Mouse (Mus musculus) cerebellum, adult 2 months (tissue): ENCODE data around the gene Zcchc13.

ENCODE experiments used
- CTCF ChIP-seq: fragments of 200-500 bp; IDR thresholded peaks from 2 replicates; pipeline ENCODE4 v1.5.1; 2011; ENCODE audit warnings: low read depth, mild to moderate bottlenecking, control low read depth, low read length, moderate library complexity, borderline replicate concordance; ENCODE audit not compliant: insufficient read depth
- POLR2A ChIP-seq: fragments of 200-500 bp; IDR thresholded peaks from 2 replicates; pipeline ENCODE4 v1.6.1; 2011; ENCODE audit warnings: low read length, control low read depth, borderline replicate concordance; ENCODE audit not compliant: insufficient read depth

GRCm38 (mm10) chrX:103644301-103644700 is 13.9 kb downstream of the Zcchc13 start:
- TF ChIP-seq CTCF, result no peak
- no peak for TF ChIP-seq POLR2A
